Mouse (Mus musculus) retina, embryonic 14.5 days (tissue): ENCODE data around the gene Cldn7.
A peak's percentile ranks its signal among the peaks of the same experiment; 100 is the strongest.

Experiments used
- DNase-seq: peaks from one replicate; pipeline ENCODE4 v3.0.0-alpha.2; 2015; ENCODE audit warnings: low spot score

Gene Cldn7

GRCm38 (mm10) chr11:69933066-69933465 lies 31.5 kb upstream of the Cldn7 start:
- no peak for DNase-seq

GRCm38 (mm10) chr11:69934169-69934568 lies 30.4 kb upstream of the Cldn7 start:
- peak; percentile 96 for DNase-seq

- no peak for DNase-seq
These were observed 29.9 kb upstream of the Cldn7 start for GRCm38 (mm10) chr11:69934681-69935080.

- peak; percentile 85 for DNase-seq
These were observed 29.3 kb upstream of the Cldn7 start, which contains the start of gene Ybx2 for GRCm38 (mm10) chr11:69935137-69935879. TSS of gene Ybx2 (plus strand) at chr11:69935796.

GRCm38 (mm10) chr11:69936156-69936555 lies 28.4 kb upstream of the Cldn7 start:
- DNase-seq, result no peak

- no peak for DNase-seq
These were observed 27.7 kb upstream of the Cldn7 start for GRCm38 (mm10) chr11:69936714-69937347.

- no peak for DNase-seq
These were observed 27.2 kb upstream of the Cldn7 start for GRCm38 (mm10) chr11:69937385-69937784.

GRCm38 (mm10) chr11:69937834-69938233 lies 26.7 kb upstream of the Cldn7 start:
- no peak for DNase-seq

- no peak for DNase-seq
These were observed 26.1 kb upstream of the Cldn7 start for GRCm38 (mm10) chr11:69938401-69938979.

GRCm38 (mm10) chr11:69939181-69939580 lies 25.4 kb upstream of the Cldn7 start:
- DNase-seq, result no peak

GRCm38 (mm10) chr11:69939731-69940130 lies 24.8 kb upstream of the Cldn7 start:
- no peak for DNase-seq

GRCm38 (mm10) chr11:69940962-69941361 lies 23.6 kb upstream of the Cldn7 start:
- no peak for DNase-seq

GRCm38 (mm10) chr11:69945216-69945615 lies 19.4 kb upstream of the Cldn7 start:
- DNase-seq, result no peak

- no peak for DNase-seq
These were observed 18.3 kb upstream of the Cldn7 start for GRCm38 (mm10) chr11:69945997-69946891.

- DNase-seq, result no peak
These were observed 17.1 kb upstream of the Cldn7 start for GRCm38 (mm10) chr11:69947337-69948065.

- peak; percentile 96 for DNase-seq
These were observed 16.4 kb upstream of the Cldn7 start, which contains the start of gene Slc2a4 for GRCm38 (mm10) chr11:69948066-69948762. TSS of gene Slc2a4 (minus strand) at chr11:69948188.

- peak; percentile 96 for DNase-seq
These were observed 15.8 kb upstream of the Cldn7 start for GRCm38 (mm10) chr11:69948763-69949150.

- peak; percentile 61 for DNase-seq
These were observed 13.6 kb upstream of the Cldn7 start for GRCm38 (mm10) chr11:69950807-69951459.

- no peak for DNase-seq
These were observed 12.3 kb upstream of the Cldn7 start for GRCm38 (mm10) chr11:69952274-69952673.

- DNase-seq, result no peak
These were observed 11.2 kb upstream of the Cldn7 start for GRCm38 (mm10) chr11:69953267-69953915.
